Mouse (Mus musculus) brain, embryonic 14.5 days (tissue): ENCODE data around the gene Gpr155. TPM values are rescaled to one million over a fixed set of nuclear protein-coding genes. Genes with fewer than 3 reads are reported as not detected.
A peak's percentile ranks its signal among the peaks of the same experiment; 100 is the strongest.

Experiments used
- DNase-seq: peaks from one replicate; pipeline ENCODE4 v3.0.0-alpha.2; 2011; ENCODE audit warnings: low read depth
- CTCF ChIP-seq: fragments of 200-500 bp; IDR thresholded peaks from 2 replicates; pipeline ENCODE4 v1.5.1; 2012; ENCODE audit warnings: inconsistent platforms, mild to moderate bottlenecking, moderate library complexity, borderline replicate concordance; ENCODE audit not compliant: insufficient read depth, insufficient read length; ENCODE audit errors: extremely low read depth
- POLR2A ChIP-seq: fragments of 200-500 bp; IDR thresholded peaks from 2 replicates; pipeline ENCODE4 v1.6.1; 2012; ENCODE audit warnings: mild to moderate bottlenecking, inconsistent platforms, borderline replicate concordance; ENCODE audit not compliant: poor library complexity, insufficient read depth, insufficient read length, severe bottlenecking; ENCODE audit errors: extremely low read depth
- polyA plus RNA-seq: library from polyadenylated mRNA; depleted of rRNA; stranded (reverse); fragments of >200 nt; gene quantifications from 2 replicates; pipeline ENCODE4 v1.2.3, GENCODE M21; 2012

The Gpr155 gene
- polyA plus RNA-seq, 1 experiment, result 8.8 TPM

DNA sequence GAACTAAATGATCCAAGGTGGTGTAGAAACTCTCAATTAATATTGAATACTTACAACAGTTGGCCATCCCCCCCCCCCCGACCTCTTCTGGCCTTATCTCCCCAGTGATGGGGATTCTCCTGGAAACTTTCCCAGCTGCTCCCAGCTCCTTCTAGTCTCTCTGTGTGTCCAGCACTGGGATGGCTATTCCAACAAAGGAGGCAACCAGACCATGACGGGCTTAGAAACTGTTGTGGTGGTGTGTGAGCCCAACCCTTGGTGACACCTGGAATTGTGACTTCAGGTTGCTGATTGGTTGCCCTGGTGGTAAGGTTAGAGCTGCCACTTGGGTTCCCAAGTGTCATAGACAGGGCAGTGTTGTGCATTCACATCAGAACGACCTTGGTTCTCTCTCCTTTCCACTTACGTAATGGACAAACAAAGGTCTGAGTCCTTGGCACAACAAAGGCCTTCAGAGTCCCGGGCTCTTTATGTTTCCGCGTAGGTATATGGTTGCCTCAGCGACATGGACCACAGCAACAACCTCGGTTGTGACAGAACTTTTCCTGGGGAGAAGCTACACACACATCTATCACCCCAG, 20.1 kb upstream of the Gpr155 start:
- DNase-seq, result no peak
- TF ChIP-seq POLR2A, result no peak
- TF ChIP-seq CTCF, result no peak

DNA sequence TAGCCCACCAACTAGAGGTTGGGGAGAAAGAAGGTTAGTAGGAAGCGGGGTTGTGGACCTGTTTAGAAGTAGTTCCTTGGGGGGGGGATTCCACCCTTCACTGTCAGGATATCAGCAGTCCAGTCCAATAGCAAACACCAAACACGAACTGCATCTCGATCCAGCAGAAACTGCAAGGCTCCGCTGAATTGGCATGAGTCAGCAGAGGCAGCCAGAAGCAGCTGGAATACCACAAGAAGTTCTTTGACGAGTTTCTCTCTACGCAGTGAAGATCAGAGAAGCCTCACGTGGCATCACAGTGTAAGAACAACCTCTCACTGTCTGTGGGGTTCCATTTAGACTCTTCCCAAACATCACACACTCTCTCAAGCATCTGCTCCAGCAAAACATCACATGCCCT, 18.6 kb upstream of the Gpr155 start:
- DNase-seq, result no peak
- TF ChIP-seq CTCF (no peak), POLR2A (no peak)

DNA sequence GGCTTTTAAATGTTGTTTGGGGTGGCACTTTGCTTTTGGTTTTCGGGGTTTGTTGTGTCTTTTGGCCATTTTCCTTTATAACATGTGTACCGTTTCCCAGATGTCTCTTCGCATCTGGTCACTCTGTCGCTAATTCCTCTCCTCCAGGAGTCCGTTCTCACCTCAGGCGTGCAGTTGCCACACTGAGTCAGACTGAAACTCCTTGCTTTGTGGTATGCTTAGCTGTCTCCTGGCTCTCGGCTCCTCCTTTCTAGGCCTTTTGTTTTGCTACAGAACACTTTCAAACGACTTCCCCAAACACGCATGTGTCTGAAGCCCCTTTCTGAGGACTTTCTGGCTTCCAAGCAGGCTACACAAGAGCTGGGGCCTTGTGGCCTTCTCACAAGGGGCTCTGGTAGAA, 18.1 kb upstream of the Gpr155 start:
- TF ChIP-seq POLR2A, result no peak
- no peak for TF ChIP-seq CTCF
- no peak for DNase-seq

- TF ChIP-seq POLR2A, result no peak
- TF ChIP-seq CTCF, result no peak
- peak; percentile 49 for DNase-seq
These were observed 17.1 kb upstream of the Gpr155 start for GRCm38 (mm10) chr2:73403385-73404013.

DNA sequence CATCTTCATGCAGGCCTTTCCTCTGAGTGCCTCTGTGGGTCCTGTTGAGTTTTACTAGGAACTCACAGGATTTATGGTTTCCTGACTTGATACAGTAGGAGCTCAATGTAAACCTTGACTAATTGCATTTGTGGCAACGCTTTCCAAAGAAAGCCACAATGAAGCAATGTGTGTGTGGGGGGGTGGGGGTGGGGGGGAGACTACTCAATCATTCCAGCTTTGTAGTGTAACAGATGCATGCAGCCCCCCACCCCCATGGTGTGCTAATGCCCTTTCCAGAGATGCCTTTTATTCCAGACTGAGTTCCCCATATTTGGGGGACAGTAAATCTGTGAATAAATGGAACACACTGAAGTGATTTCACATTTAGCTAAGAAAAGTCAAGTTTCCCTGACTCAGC, 15.3 kb upstream of the Gpr155 start:
- DNase-seq, result no peak
- TF ChIP-seq CTCF (no peak), POLR2A (no peak)

GRCm38 (mm10) chr2:73397476-73397875, 11.1 kb upstream of the Gpr155 start:
- TF ChIP-seq CTCF (no peak), POLR2A (no peak)
- no peak for DNase-seq

- DNase-seq, result no peak
- TF ChIP-seq CTCF (no peak), POLR2A (no peak)
These were observed 10.5 kb upstream of the Gpr155 start for GRCm38 (mm10) chr2:73396828-73397325.

GRCm38 (mm10) chr2:73395516-73395915, 9.1 kb upstream of the Gpr155 start:
- no peak for DNase-seq
- TF ChIP-seq CTCF (no peak), POLR2A (no peak)

DNA sequence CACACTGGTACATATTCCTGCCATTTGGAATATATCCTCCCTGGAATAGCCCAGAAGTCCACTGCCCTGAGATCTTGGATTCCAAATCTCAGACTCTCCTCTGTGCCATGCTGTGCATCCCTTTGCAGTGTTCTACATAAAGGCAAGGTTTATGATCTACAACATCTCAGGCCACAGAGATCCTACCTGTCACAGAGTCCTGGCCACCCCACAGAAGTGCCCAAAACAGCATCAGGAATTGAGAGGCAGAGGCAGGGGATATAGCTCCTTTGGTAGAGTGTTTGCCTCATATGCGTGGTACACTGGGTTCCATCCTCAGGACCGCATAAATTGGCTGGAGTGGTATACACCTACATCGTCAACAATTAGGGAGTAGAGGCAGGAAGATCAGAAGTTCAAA, 8.1 kb upstream of the Gpr155 start:
- TF ChIP-seq POLR2A (no peak), CTCF (no peak)
- no peak for DNase-seq

GRCm38 (mm10) chr2:73392772-73393171, 6.4 kb upstream of the Gpr155 start:
- no peak for TF ChIP-seq CTCF
- TF ChIP-seq POLR2A, result no peak
- DNase-seq, result no peak

GRCm38 (mm10) chr2:73389951-73390350, 3.6 kb upstream of the Gpr155 start:
- TF ChIP-seq CTCF (no peak), POLR2A (no peak)
- DNase-seq, result no peak

DNA sequence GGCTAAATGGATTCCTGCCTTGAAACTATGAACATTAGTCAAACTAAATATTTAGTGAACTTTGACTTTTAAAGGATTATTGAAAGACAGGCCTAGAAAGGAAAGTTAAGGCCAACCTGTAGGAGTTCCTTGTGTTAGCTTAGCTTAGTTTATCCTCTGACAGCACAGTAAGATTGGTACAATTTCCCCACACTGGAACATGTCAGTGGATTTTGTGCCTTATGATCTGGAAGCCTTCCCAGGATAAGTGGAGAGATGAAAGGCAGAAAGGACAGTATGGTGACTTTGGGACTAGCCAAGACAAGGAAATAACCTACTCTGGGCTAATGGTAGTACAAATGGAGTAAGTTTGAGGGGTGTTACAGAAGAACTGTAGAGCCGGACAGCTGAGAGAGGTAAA, 1.4 kb upstream of the Gpr155 start:
- no peak for DNase-seq
- TF ChIP-seq CTCF (no peak), POLR2A (no peak)

DNA sequence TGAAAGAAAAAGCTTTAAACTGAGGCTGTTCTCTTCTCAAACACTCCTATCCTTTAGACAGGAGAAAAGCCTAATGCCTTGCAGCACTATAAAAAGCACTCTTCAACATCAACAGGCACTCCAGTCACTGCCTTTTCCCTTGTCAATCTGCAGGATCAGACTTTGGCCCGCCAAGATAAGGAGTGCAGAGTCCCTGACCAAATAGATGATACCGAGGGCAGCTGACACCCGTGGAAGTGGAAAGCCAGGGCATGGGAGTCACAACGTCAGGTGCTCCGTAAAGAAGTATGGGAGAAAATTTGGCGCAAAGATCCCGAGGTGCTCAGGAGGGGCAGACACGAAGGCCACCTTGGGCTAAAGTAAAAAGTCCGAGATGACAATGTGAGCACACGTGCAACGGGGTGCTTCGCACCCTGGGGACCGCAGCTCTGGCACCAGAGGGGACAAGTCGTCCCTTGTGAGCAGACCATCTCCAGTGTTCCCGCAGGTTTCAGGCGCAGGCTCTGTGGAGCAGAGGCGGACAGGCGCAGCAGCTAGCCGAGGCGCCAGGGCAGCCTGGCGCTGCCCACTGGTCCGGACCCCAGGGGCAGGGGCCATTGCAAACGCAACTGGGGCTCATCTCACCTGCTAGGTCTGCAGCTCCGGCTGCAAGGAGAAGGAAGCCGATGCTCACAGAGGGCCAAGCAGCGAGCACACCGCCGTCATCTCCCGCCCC, 574 bp downstream of the Gpr155 start:
- TF ChIP-seq POLR2A (no peak), CTCF (no peak)
- peak; percentile 19 for DNase-seq

- TF ChIP-seq CTCF (no peak), POLR2A (no peak)
- DNase-seq, result no peak
These were observed 1.2 kb downstream of the Gpr155 start for GRCm38 (mm10) chr2:73385172-73385571.

- no peak for TF ChIP-seq CTCF
- TF ChIP-seq POLR2A, result no peak
- no peak for DNase-seq
These were observed 5.9 kb downstream of the Gpr155 start for GRCm38 (mm10) chr2:73380298-73380975.
